Mouse (Mus musculus): ENCODE data around the gene Npvf. TPM values are rescaled to one million over a fixed set of nuclear protein-coding genes. Genes with fewer than 3 reads are reported as not detected.

Gene Npvf
- total RNA-seq (2014; fragmentation: Nextera tagmentation) (not detected in 2 replicates), total RNA-seq (2017) (0.33 TPM in 1 of 2 replicates, not detected in the other), polyA plus RNA-seq (2012) (not detected in 2 replicates)

- H3K36me3 ChIP-seq (replicated peaks), result no peaks in the 10 kb centered on the region
- H3K9me3 ChIP-seq (replicated peaks), result no peaks in the 10 kb centered on the region
- no peaks in the 10 kb centered on the region for H3K4me1 ChIP-seq (ENCODE audit: insufficient read depth, low read depth, low read length)
- no peak within 1 kb of the TSS for H3K4me3 ChIP-seq (ENCODE audit: low read depth, low read length)
- ATAC-seq (ENCODE audit: extremely low read depth, insufficient number of reproducible peaks, low FRiP score, poor library complexity, severe bottlenecking) (no peak), DNase-seq (ENCODE audit: low spot score) (no peak)
- no peak for TF ChIP-seq CTCF (IDR thresholded peaks at IDR 0.05; ENCODE audit: low read depth, low read length)
- TF ChIP-seq POLR2AphosphoS5 (IDR thresholded peaks at IDR 0.05; ENCODE audit: insufficient replicate concordance, low read depth, low read length), result no peak
- TF ChIP-seq TAL1 (conservative IDR thresholded peaks at IDR 0.05; ENCODE audit: low read depth, low read length), result no peak
- H3K27me3 ChIP-seq (ENCODE audit: insufficient read depth, low read length), result no peaks in the 10 kb centered on the region
Observed at GRCm38 (mm10) chr6:50654356-50654755, at the start of gene Npvf. Gene Npvf (minus strand): TSS chr6:50654439.

GRCm38 (mm10) chr6:50689121-50689815, 35.0 kb upstream of the Npvf start:
- Histone ChIP-seq H3K9me3 (replicated peaks) (no peaks in the 10 kb centered on the region), H3K36me3 (replicated peaks) (no peaks in the 10 kb centered on the region), H3K27me3 (ENCODE audit: insufficient read depth, low read length) (no peaks in the 10 kb centered on the region), H3K4me3 (ENCODE audit: low read depth, low read length) (no peak overlapping the region), H3K4me1 (ENCODE audit: insufficient read depth, low read depth, low read length) (no peaks in the 10 kb centered on the region)
- DNase-seq (ENCODE audit: low spot score) (no peak), ATAC-seq (ENCODE audit: extremely low read depth, insufficient number of reproducible peaks, low FRiP score, poor library complexity, severe bottlenecking) (no peak)
- TF ChIP-seq GATA1 (IDR thresholded peaks at IDR 0.05; ENCODE audit: borderline replicate concordance, low read length), result no peak
- no peak for TF ChIP-seq CTCF (IDR thresholded peaks at IDR 0.05; ENCODE audit: low read depth, low read length)

GRCm38 (mm10) chr6:50684646-50685415, 30.6 kb upstream of the Npvf start:
- DNase-seq (ENCODE audit: low spot score) (no peak), ATAC-seq (ENCODE audit: extremely low read depth, insufficient number of reproducible peaks, low FRiP score, poor library complexity, severe bottlenecking) (no peak)
- Histone ChIP-seq H3K4me1 (ENCODE audit: insufficient read depth, low read depth, low read length) (no peaks in the 10 kb centered on the region), H3K27me3 (ENCODE audit: insufficient read depth, low read length) (no peaks in the 10 kb centered on the region), H3K36me3 (replicated peaks) (no peaks in the 10 kb centered on the region), H3K4me3 (ENCODE audit: low read depth, low read length) (no peak overlapping the region), H3K9me3 (replicated peaks) (no peaks in the 10 kb centered on the region)
- TF ChIP-seq GATA1 (IDR thresholded peaks at IDR 0.05; ENCODE audit: borderline replicate concordance, low read length) (no peak), TAL1 (conservative IDR thresholded peaks at IDR 0.05; ENCODE audit: low read depth, low read length) (no peak), GATA2 (IDR thresholded peaks at IDR 0.05; ENCODE audit: borderline replicate concordance, low read depth, low read length) (no peak), CTCF (IDR thresholded peaks at IDR 0.05; ENCODE audit: low read depth, low read length) (no peak), POLR2AphosphoS5 (IDR thresholded peaks at IDR 0.05; ENCODE audit: insufficient replicate concordance, low read depth, low read length) (no peak)

- Histone ChIP-seq H3K4me1 (ENCODE audit: insufficient read depth, low read depth, low read length) (no peaks in the 10 kb centered on the region), H3K36me3 (replicated peaks) (no peaks in the 10 kb centered on the region), H3K27me3 (ENCODE audit: insufficient read depth, low read length) (no peaks in the 10 kb centered on the region), H3K9me3 (replicated peaks) (no peaks in the 10 kb centered on the region), H3K4me3 (ENCODE audit: low read depth, low read length) (no peak overlapping the region)
- ATAC-seq (ENCODE audit: extremely low read depth, insufficient number of reproducible peaks, low FRiP score, poor library complexity, severe bottlenecking) (no peak), DNase-seq (ENCODE audit: low spot score) (no peak)
- TF ChIP-seq POLR2AphosphoS5 (IDR thresholded peaks at IDR 0.05; ENCODE audit: insufficient replicate concordance, low read depth, low read length) (no peak), CTCF (IDR thresholded peaks at IDR 0.05; ENCODE audit: low read depth, low read length) (no peak), TAL1 (conservative IDR thresholded peaks at IDR 0.05; ENCODE audit: low read depth, low read length) (no peak), GATA1 (IDR thresholded peaks at IDR 0.05; ENCODE audit: borderline replicate concordance, low read length) (no peak), GATA2 (IDR thresholded peaks at IDR 0.05; ENCODE audit: borderline replicate concordance, low read depth, low read length) (no peak)
Observed at GRCm38 (mm10) chr6:50681491-50681890, 27.3 kb upstream of the Npvf start.

GRCm38 (mm10) chr6:50680224-50681215, 26.3 kb upstream of the Npvf start:
- ATAC-seq (ENCODE audit: extremely low read depth, insufficient number of reproducible peaks, low FRiP score, poor library complexity, severe bottlenecking), result no peak
- TF ChIP-seq GATA1 (IDR thresholded peaks at IDR 0.05; ENCODE audit: borderline replicate concordance, low read length) (no peak), GATA2 (IDR thresholded peaks at IDR 0.05; ENCODE audit: borderline replicate concordance, low read depth, low read length) (no peak), CTCF (IDR thresholded peaks at IDR 0.05; ENCODE audit: low read depth, low read length) (no peak), TAL1 (conservative IDR thresholded peaks at IDR 0.05; ENCODE audit: low read depth, low read length) (no peak)
- no peak for DNase-seq (ENCODE audit: low spot score)
- Histone ChIP-seq H3K4me1 (ENCODE audit: insufficient read depth, low read depth, low read length) (no peaks in the 10 kb centered on the region), H3K9me3 (replicated peaks) (no peaks in the 10 kb centered on the region), H3K4me3 (ENCODE audit: low read depth, low read length) (no peak overlapping the region), H3K27me3 (ENCODE audit: insufficient read depth, low read length) (no peaks in the 10 kb centered on the region), H3K36me3 (replicated peaks) (no peaks in the 10 kb centered on the region)

GRCm38 (mm10) chr6:50679486-50679828, 25.2 kb upstream of the Npvf start:
- no peaks in the 10 kb centered on the region for H3K9me3 ChIP-seq (replicated peaks)
- no peak for TF ChIP-seq GATA1 (IDR thresholded peaks at IDR 0.05; ENCODE audit: borderline replicate concordance, low read length)
- no peak for TF ChIP-seq POLR2AphosphoS5 (IDR thresholded peaks at IDR 0.05; ENCODE audit: insufficient replicate concordance, low read depth, low read length)
- TF ChIP-seq TAL1 (conservative IDR thresholded peaks at IDR 0.05; ENCODE audit: low read depth, low read length), result no peak
- no peak for TF ChIP-seq GATA2 (IDR thresholded peaks at IDR 0.05; ENCODE audit: borderline replicate concordance, low read depth, low read length)
- no peak for TF ChIP-seq CTCF (IDR thresholded peaks at IDR 0.05; ENCODE audit: low read depth, low read length)
- H3K4me3 ChIP-seq (ENCODE audit: low read depth, low read length), result no peak overlapping the region
- no peak for ATAC-seq (ENCODE audit: extremely low read depth, insufficient number of reproducible peaks, low FRiP score, poor library complexity, severe bottlenecking)
- no peaks in the 10 kb centered on the region for H3K36me3 ChIP-seq (replicated peaks)
- no peaks in the 10 kb centered on the region for H3K4me1 ChIP-seq (ENCODE audit: insufficient read depth, low read depth, low read length)
- no peaks in the 10 kb centered on the region for H3K27me3 ChIP-seq (ENCODE audit: insufficient read depth, low read length)
- no peak for DNase-seq (ENCODE audit: low spot score)
